Mouse (Mus musculus): Measurements from ENCODE around the gene RPS10-NUDT3.

The RPS10-NUDT3 gene

GRCm38 (mm10) chr17:27552215-27553201, 82.5 kb downstream of the RPS10-NUDT3 start:
- no peak for DNase-seq

GRCm38 (mm10) chr17:27551393-27551940, 83.6 kb downstream of the RPS10-NUDT3 start:
- DNase-seq: no peak

- DNase-seq: no peak
Measured at GRCm38 (mm10) chr17:27549234-27549633, 85.8 kb downstream of the RPS10-NUDT3 start.

- no peak for DNase-seq
Measured at GRCm38 (mm10) chr17:27547253-27547868, 87.7 kb downstream of the RPS10-NUDT3 start.

- no peak for DNase-seq
Measured at GRCm38 (mm10) chr17:27546574-27547085, 88.4 kb downstream of the RPS10-NUDT3 start.

GRCm38 (mm10) chr17:27545991-27546390, 89.0 kb downstream of the RPS10-NUDT3 start:
- peak; percentile 39 for DNase-seq

- DNase-seq: no peak
Measured at GRCm38 (mm10) chr17:27544551-27544950, 90.5 kb downstream of the RPS10-NUDT3 start.

- no peak for DNase-seq
Measured at GRCm38 (mm10) chr17:27541984-27542383, 93.0 kb downstream of the RPS10-NUDT3 start.

GRCm38 (mm10) chr17:27541261-27541660, 93.8 kb downstream of the RPS10-NUDT3 start:
- DNase-seq: no peak

GRCm38 (mm10) chr17:27534718-27535117, 100.3 kb downstream of the RPS10-NUDT3 start:
- DNase-seq: peak; percentile 92

- no peak for DNase-seq
Measured at GRCm38 (mm10) chr17:27533354-27533753, 101.7 kb downstream of the RPS10-NUDT3 start.

GRCm38 (mm10) chr17:27532095-27532494, 102.9 kb downstream of the RPS10-NUDT3 start:
- DNase-seq: no peak
